Mouse (Mus musculus) retina, postnatal 7 days (tissue): ENCODE data around the gene Rassf10.

ENCODE experiments used
- DNase-seq: peaks from one replicate; pipeline ENCODE4 v3.0.0-alpha.2; 2012; ENCODE audit warnings: low read depth, low spot score

Gene Rassf10

DNA sequence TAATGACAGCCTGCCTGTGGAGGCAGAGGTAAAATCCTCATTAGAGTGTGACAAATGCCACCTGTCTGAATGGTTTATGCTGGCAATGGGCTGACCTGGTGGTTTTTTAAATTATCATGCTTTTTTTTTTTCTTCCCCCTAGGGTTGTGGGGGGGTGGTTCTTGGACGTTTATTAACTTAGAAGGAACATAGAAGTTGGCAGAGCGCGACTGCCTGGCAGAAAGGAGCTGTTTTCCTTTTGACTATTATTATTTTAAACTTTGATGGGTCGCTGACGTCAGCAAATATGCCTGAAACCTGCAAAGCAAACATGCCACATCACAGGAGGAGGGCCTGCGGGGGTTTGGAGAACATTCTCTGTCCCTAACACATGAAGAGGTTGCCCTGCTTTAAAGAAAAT, 3.9 kb downstream of the Rassf10 start:
- DNase-seq, result no peak

DNA sequence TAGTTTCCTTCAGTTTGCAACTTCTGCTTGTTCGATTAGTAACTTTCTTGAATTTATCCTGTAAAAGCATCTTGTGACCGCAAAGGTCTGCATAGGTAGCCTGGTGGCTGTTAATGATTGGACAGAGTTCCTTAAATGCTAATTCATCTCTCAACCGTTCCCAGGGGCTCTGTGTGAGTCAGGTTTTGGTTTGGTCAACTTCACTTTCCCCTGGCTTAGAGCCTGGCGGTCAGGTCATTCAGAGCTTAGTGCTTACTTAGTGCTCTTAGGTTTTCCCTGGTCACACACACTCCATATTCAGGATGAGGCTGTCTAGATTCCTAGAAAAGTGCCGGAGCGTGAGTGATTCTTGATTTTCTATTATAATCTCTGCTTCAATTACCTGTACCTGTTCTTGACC, 12.6 kb downstream of the Rassf10 start:
- no peak for DNase-seq

GRCm38 (mm10) chr7:112966786-112967185, 13.0 kb downstream of the Rassf10 start:
- no peak for DNase-seq

DNA sequence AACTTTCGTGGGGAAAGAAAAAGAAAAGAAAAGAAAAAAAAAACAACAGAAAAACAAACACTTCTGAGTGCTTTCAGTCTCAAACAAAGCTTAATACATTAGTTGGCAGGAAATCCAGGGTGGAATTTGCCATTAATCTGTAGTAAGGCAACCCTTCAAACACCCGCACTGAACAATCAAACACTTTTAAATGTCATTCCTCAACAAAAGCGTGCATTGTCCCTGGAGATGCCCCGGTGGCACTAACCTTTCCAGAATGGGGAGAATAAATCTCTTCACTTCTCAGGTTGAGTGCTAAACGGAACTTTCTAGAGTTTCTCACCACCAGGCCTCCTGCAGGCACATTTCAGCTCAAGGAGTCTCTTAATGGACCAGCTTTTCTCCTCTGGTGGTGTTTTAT, 29.6 kb downstream of the Rassf10 start:
- DNase-seq, result no peak

GRCm38 (mm10) chr7:112984704-112985577, 31.2 kb downstream of the Rassf10 start:
- DNase-seq, result no peak

GRCm38 (mm10) chr7:112985578-112985949, 31.8 kb downstream of the Rassf10 start:
- no peak for DNase-seq

GRCm38 (mm10) chr7:112992928-112993327, 39.2 kb downstream of the Rassf10 start:
- no peak for DNase-seq

GRCm38 (mm10) chr7:113003565-113004255, 49.9 kb downstream of the Rassf10 start:
- no peak for DNase-seq

DNA sequence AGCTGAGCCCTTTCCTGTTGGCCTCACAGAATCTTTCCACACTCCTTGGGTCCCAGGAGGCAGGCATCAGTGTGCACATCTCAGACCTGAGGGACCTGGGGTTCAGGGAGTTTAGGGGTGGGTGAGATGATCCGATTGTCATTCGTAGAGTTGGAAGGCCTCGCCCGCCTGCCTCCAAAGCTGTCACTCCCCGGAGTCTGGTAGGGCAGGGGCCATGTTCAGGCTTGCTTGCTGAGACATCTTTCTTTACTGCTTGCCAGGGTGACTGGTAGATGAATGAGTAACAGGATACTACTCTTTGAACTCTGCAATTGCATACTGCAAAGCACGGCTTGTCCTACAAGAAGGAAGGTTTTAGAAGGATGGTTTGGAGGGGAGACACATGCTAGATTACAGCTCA, 52.0 kb downstream of the Rassf10 start:
- DNase-seq, result no peak
